Mouse (Mus musculus): ENCODE results near the gene Nelfcd.

Gene Nelfcd

DNA sequence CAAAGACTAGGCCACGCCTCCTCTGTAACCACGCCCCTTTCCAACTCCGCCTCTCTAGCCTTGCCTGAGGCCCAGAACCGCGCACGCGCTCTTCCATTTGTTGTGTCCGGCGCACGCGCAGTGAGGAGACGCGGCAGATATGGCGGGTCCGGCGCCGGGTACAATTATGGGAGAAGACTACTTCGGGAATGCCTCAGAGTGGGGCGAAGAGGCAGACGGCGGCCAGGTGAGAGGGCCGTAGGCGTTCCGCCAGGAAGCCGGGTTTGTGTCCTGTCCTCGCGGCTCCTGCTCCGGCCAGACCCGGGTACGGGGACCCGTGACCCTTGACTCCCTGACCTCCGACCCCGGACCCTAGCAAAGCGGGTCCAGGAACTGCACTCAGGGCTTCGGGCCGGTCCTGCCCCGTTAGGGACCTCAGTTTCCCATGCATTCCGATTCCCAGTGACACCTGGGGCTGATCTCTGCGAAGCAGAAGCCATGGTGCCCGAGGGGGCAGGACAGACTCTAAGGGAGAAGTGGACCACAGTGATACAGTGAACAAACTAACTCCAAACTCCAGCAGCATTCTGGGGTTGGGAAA lies at the start of gene Nelfcd:
Gene Nelfcd, plus strand, starts transcription at position 74 of the 580 bp plus-strand sequence.
- peak; percentile 99 for DNase-seq (ENCODE audit: low read depth)

DNA sequence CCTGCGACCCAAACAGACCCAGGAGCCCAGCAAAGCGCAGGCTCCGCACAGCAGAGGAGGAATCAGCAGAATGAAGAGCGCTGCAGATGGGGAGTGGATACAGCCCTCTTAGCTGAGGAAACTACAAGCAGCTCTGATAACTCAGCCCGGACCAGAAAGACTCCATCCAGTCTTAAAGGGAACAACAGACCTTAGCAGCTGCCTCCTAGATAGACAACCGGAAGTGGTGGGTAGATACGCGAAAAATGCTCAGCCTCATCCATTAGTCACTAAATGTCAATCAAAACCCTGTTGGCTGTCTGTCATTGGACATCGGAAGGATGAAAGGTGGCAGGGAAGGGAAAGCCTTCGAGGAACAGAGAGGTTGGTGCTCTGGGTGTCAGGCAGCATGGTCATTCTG lies 49.0 kb upstream of the Nelfcd start:
- no peak for DNase-seq (ENCODE audit: low read depth)

DNA sequence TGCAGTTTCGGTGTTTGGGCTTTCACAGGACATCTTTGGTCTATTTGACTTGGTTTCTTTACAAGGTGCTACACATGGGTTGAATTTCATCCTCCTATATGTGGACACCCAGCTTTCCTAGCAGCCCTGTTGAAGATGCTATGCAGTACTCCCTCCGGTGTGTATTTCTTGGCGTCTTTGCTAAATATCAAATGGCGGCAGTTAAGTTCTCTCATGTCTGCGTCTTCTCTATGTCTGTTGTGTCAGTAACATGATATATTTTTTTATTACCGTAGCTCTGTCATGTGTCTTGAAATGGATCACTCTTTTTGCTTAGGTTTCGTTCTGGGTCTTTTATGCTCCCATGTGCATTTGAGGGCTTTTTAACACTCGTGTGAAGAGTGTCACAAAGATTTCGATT lies 34.6 kb upstream of the Nelfcd start:
- no peak for DNase-seq (ENCODE audit: low read depth)

DNA sequence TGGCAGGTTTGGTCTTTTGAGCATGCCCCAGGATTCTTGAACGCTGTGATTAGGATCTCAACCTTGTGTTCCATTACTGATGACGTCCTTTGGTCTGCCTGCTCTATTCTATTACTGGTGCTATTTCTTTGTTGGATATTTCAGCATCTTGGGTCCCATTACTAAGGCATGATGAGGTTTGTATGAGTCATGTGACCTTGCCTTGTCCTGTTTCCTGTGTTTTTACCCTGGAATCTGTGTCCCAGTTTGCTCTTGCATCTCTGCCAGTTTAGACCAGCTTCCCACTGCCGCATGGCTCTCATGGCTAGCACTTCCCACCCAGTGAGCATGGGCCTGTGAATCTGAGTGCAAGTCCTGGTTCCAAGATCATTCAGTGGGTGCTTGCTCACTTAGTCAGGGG lies 23.7 kb upstream of the Nelfcd start:
- no peak for DNase-seq (ENCODE audit: low read depth)

DNA sequence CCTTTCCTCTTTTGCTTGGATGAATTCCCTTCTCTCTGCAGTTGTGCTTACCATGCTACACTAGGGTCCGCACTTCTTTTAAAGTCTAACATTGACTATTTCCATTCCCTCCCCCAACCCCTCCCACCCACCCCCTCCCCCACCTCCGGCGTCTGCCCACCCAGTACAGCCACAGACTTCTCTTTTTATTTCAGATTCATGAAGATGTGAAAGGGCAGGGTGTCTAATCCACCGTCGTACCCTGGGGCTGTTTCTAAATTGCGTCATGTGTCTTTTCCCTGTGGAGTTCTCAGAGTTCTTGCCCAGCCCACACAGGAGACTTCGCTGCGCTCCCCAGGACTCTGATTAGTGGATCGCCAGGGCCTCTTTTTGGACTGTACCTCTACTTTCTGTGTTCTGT lies 23.1 kb upstream of the Nelfcd start:
- no peak for DNase-seq (ENCODE audit: low read depth)

DNA sequence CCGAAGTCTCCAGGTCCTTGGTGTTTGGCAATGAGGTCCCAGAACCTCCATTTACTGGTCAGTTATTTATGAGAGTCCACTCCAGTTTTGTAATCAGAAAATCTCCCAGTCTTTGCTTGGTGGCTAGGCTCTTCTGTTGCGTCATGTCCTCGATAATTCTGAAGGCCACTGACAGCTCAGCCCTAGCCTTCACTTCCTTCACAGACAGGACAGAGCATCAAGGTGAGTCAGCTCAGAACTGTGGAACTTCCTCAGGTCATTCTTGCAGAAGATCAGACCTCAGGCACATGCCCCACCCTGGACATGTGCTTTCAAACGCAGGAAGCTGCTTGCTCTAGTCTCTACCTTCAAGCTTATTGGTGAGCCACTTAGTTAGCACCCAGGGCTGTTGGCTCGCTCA lies 22.2 kb upstream of the Nelfcd start:
- DNase-seq (ENCODE audit: low read depth) = no peak

DNA sequence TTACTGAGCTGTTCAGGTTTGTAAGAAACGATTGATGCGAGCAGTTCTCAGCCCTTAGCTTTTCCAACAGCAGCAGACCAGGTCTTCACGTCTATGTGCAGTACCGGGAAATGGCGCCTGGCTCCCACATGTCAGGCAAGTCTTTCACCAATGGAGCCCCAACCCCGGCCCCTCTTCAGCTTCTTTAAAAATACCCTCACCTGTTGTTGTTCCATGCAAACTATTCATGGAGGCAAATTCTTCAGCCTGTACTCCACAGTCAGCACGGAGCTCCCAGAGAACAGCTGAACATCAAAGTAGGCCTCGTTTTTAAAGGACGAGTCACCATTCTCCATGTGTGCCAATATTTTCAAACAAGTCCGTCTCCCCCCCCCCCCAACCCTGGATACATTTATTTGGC lies 19.0 kb upstream of the Nelfcd start:
- DNase-seq (ENCODE audit: low read depth) = no peak

DNA sequence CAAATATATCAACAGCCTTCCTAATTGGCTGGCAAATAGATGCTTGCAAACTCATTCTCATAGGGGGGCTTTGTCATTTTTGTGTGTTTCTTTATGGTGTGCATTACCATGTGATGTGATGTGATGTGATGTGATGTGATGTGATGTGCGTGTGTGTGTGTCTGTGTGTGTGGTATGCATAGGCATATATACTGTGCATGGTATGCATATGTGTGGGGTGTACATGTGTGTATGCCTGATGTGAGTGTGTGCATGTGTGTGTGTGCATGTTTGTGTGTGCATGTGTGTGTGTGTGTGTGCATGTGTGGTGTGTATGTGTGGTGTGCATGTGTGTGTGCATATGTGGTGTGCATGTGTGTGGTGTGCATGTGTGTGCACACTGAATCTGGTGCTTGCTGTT lies 18.5 kb upstream of the Nelfcd start:
- no peak for DNase-seq (ENCODE audit: low read depth)

DNA sequence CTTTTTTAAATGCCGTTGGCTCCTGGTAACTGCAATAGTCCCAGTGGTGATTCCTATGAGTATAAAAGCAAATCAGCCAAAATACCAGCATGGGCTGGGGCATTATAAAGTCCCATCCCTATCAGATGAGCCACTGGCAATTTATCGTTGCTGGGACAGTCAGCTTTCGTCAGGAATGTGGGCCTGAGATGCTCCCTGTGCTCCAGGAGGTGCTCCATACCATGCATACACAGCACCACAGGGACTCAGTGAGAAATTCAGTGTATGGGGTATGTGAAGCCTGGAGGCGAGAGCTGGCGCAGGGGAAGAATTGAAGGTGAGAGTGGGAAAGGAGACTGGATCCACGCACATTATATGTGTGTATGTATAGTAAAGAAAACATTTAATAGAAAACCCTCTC lies 17.7 kb upstream of the Nelfcd start:
- no peak for DNase-seq (ENCODE audit: low read depth)

DNA sequence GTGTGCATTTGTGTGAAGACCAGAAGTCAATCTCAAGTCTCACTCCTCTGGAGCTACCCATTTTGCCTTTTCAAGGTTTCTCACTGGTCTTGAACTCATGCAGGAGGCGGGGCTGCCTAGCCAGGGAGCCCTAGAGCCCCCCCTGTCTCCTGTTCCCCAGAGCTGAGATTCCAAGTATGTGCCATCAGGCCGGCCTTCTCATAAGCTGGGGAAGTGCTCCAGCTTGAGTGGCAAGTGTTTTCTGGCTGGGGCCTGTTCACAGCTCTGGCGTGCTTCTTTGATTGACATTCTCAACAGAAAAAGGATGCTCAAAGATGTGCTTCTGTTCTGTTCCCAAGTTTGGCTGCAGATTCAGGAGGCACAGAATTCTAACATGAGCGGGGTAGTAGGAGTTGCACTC lies 15.2 kb upstream of the Nelfcd start:
- no peak for DNase-seq (ENCODE audit: low read depth)

DNA sequence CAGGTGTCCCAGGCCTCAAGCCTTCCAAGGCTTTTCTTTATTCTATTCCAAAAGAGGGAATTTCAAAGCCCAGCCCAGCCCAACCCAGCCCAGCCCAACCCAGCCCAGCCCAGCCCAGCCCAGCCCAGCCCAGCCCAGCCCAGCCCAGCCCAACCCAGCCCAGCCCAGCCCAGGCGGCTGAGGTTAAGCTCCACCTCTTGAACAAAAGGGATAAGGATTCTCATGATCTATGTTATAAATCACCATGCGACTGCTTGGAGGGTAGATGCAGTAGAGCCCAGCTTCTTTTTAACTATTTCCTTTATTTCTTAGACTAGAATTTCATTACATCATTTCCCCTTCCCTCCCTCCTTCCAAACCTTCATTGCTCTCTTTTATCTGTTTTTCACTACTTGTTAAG lies 5.4 kb upstream of the Nelfcd start:
- no peak for DNase-seq (ENCODE audit: low read depth)

DNA sequence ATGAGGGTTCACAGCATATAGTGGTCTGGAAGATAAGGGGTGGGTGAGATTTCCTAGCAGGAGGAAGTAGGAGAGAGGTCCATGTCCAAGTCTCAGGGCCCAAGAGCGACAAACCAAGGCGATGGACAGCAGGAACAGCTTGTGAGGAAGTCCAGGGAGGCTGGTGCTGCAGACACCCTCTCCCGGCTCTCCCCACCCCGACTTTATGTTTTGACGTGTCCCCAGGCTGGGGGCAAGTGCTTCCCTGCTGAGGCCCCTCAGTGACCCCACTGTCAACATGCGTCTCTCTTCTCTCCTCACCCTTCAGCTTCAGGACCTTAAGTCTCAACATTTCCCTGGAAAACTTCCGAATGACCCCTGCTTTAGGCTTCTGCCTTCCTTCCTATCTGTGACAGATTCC lies 2.5 kb upstream of the Nelfcd start:
- DNase-seq (ENCODE audit: low read depth) = no peak

DNA sequence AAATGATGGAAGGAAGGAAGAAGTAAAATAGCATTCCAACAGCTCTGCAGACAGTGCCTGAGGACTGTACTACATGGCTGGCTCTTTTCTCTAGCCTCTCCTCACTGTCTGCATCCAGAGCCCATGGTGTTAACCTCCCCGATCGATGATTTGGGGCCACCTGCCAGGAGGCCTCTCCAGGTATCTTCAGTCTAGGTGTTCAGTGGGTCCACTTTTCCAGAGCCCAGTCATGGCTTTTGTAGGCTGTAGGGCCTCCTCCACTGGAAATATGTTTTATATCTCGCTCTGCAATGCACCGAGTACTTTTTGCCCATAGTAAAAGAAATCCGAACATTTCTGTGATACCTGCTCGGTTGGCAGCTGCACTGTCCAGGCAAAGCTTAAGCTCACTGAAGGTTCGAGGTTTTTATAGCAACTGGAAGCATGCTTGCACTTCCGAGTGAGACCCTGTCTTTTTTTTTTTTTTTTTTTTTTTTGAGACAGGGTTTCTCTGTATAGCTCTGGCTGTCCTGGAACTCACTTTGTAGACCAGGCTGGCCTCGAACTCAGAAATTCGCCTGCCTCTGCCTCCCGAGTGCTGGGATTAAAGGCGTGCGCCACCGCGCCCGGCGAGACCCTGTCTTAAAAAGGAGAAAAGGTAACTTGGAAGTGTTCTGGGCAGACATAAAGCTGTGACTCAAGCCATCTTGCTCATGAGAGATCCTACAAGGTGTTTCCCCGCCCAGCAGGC lies 438 bp upstream of the Nelfcd start:
- DNase-seq (ENCODE audit: low read depth) = no peak

DNA sequence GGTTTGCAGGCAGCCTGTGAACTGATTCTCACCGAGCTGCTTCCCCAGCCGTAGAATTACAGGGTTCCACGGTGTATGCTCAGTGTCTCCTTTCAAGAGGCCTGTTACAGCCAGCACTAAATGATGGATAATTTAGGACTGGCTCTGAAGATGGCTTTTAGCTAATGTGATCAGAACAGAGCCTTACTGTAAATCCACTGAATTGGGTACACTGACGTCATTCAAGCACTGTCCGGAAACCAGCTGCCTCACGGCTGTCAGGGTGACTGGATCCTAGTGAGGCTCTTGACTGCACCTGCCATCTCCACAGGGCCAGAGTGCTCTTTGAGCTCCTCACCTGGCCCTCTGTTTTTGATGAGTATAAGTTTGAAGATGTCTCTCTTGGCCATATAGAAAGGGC lies 5.5 kb downstream of the Nelfcd start:
- no peak for DNase-seq (ENCODE audit: low read depth)

DNA sequence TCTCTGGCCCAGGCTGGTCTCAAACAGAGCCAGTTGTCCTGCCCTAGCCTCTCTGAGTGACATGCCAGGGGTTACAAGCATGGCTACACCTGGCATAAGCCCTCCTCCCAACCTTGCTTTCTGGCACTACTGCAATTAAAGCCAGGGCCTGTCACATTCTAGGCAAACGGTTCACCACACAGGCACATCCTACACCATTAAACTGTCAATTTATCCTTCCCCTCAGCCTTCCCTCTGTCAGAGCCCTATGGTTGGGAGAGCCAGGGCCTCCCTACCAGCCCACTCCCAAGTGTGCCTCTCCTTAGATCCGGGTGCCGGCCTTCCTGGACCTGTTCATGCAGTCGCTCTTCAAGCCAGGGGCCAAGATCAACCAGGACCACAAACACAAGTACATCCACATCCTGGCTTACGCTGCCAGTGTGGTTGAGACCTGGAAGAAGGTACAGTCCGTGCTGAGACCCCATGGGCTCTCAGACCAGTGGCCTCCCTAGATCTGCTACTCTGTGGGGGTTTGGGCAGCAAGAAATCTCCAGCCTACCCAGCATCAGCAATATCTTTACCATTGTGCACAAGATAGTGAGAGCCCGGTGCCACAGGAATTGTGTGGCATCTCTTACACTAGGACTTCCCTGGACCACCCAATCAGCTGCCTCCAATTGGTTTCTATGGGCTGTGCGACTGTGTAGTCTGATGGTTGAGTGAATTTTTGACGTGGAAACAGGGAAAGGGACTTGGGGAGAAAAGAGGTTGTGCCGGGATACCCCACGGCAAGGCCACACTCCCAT lies 8.9 kb downstream of the Nelfcd start:
- DNase-seq (ENCODE audit: low read depth) = no peak

DNA sequence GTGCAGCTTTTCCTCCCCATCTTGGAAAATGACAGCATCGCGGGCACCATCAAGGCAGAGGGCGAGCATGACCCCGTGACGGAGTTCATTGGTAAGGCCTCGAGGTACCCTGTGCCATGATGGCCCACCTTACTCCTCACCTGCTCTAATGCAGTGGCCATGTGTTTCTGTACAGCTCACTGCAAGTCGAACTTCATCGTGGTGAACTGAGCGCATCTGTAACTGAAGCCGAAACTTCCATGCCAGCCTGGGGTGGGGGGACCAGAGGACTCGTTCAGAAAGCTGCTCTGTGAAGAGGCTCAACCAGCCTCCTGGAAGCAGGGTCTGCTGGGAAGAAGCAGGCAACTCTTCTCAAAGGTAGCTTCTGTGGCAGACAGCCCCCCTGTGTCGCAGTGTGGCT lies 11.3 kb downstream of the Nelfcd start:
- DNase-seq (ENCODE audit: low read depth) = no peak

DNA sequence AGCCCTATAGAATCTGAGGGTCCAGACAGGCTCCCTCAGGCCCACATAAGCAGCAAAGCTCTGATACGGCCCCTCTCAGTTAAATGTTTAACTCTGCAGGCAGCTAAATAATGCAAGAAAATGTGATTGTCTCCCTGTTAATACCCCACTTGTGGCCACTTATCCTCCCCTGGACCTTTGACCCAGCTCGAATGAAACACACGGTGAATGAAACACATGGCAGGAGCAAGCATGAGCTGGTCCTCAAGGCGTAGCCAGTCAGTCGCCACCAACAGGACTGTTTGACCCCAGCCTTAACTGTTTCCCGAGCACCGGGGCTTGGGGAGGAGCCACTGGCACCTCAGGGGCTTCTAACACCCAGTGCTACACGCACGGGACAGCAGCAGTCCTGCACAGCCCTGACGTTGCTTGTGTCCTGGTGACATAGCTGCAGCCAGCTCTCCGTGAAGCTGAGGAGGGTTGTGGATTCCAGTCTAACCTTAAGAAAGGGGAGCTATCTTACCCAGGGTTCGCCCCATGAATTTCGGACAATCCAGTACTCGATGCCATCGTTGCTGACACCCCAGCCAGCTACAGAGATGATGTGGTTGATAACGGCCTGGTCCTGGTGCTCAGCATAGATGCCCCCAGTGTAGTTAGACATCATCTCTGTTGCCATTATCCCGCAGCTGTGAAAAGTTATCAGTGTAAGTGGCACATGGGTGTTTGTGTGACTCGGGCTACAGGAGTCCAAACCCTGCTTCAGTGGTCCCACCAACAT lies 12.7 kb downstream of the Nelfcd start:
- DNase-seq (ENCODE audit: low read depth) = no peak

DNA sequence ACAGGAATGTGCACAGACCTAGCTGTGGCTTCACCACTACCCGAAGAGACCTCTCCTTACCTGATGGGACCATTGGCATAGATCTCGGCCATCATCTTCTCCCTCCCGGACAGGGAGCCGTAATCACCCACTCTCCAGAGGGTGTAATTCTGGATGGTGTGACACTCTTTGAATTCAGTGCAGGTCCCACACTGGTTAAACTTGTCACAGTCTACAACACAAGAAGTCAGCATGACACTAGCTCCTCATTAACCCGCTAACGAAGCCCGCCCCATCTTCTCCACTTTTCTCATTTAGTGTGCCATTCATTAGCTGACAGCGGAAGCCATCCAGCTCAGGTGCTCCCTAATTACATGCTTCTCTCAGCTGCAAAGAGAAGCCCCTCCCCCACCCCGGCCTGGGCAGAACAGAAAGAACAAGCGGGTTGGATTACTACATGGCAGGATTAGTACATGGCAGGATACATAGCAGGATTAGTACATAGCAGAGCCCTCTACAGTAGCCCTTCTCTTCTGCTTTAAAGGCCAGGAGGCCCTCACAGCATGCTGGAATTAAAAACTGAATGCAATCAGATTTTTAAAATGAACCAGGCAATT lies 13.5 kb downstream of the Nelfcd start:
- no peak for DNase-seq (ENCODE audit: low read depth)

DNA sequence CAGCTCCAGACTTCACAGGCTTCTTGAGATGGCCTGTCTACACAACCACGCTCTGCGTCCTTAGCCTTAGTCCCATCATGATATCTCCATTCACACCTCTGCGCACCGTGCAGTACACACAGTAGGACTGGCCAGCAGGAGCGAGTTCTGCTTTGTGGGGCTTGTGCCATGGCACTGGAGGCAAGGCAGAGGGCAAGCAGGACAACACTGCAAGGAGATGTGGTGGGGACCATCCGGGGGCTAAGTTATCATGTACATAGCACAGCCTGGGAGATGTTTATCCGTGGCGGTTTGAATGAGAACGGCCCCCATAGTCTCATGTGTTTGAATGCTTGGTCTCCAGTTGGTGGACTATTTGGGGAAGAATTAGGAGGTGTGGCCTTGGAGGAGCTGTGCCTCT lies 19.3 kb downstream of the Nelfcd start:
- no peak for DNase-seq (ENCODE audit: low read depth)

DNA sequence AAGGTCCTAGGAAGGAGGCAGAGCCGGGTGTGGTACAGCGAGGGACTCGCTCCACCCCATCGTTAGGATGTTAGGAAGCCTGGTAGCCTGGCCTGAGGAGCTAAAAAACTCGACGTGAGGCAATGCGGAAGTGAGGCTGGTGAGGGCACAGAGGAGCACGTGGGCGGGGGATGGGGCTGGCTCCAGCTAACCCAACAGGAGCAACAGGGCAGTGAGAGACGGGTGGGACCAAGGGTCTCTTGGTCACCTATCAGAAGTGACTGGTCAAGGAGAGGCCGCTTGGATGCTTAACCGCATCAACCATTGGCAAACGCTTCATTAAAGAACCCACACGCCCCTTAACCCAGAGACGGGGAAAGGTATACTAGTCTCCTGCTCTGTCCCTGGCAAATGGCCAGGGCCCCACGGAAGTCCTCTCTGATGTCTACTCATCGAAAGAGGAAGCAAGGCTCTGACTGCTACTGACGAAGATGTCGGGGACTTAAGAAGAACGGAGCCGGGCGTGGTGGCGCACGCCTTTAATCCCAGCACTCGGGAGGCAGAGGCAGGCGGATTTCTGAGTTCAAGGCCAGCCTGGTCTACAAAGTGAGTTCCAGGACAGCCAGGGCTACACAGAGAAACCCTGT lies 20.6 kb downstream of the Nelfcd start:
- no peak for DNase-seq (ENCODE audit: low read depth)

DNA sequence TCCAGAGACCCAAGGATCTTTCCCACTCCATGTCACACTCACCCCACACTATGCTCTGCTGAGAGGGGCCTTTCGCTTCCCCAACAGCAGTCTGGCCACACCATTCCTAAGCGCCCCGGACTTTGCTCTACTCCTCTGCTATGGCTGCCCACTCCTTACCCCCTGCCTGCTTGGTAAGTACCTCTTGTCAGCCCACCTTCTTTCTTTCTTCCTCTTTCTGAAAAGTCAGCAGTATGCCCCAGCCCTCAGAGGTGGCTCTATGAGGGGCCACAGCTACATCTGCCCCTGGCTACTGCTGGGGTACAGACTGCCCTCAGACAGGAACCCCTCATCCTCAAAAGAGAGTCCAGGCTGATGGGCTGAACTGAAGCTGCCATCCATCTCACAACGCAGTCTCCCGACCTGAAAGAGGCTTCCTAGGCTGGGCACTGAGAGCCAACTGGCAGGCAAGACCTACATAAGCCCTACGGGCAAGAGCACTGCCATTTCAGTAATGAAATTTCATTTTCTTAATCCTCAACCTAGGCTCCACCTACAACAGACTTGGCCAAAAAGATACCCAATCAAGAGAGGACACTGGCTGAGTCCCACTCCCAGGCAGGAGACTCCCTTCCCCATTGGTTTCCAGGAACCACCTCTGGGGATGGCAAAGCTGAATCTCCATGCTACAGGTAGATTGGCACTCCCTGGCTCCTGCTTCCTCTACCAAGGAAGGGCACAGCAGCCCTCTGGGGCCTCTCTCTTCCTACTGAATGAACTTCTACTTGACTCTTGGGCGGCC lies 21.5 kb downstream of the Nelfcd start:
- DNase-seq (ENCODE audit: low read depth) = no peak

Data from naive thymus-derived CD4-positive, alpha-beta T cell, adult 2 months (primary cell).